14 mouse cellular contexts compared by ENCODE assay signal in genomic region chr2:150623957-150624356, GRCm38 (mm10). TPM values are rescaled to one million over a fixed set of nuclear protein-coding genes. Genes with fewer than 3 reads are reported as not detected.
"Had no signal": no experiment of that assay in that cellular context is flagged by ENCODE, and none has a peak within 500 bp of the region (broad histone marks: within the 10 kb centered on the region; RNA-seq: fewer than 3 reads in every experiment).

No protein-coding gene starts in this region.

- H3K36me3 ChIP-seq: midbrain, embryonic 15.5 days had no signal

- H3K27me3 ChIP-seq: liver, embryonic 12.5 days; midbrain, embryonic 13.5 days; midbrain, embryonic 15.5 days; neural tube, embryonic 12.5 days had no signal

- ATAC-seq: liver, embryonic 12.5 days; midbrain, embryonic 13.5 days; midbrain, embryonic 15.5 days had no signal

- DNase-seq: lung, embryonic 14.5 days; right cerebral cortex, postnatal 14 days; thymus, adult 18-20 months; thymus, postnatal 14 days; thymus, postnatal 36 days had no signal

- H3K9ac ChIP-seq: liver, embryonic 12.5 days; liver, embryonic 14.5 days; lung, embryonic 14.5 days; midbrain, embryonic 13.5 days; midbrain, embryonic 15.5 days; neural tube, embryonic 12.5 days had no signal

- H3K4me3 ChIP-seq: liver, embryonic 12.5 days; megakaryocyte, embryonic 14.5 days; midbrain, embryonic 13.5 days; midbrain, embryonic 15.5 days; neural tube, embryonic 12.5 days had no signal

- H3K9me3 ChIP-seq: liver, embryonic 12.5 days; megakaryocyte, embryonic 14.5 days; midbrain, embryonic 13.5 days; midbrain, embryonic 15.5 days; neural tube, embryonic 12.5 days had no signal

- H3K4me1 ChIP-seq: liver, embryonic 12.5 days; midbrain, embryonic 13.5 days; midbrain, embryonic 15.5 days; neural tube, embryonic 12.5 days had no signal

- H3K4me2 ChIP-seq: liver, embryonic 12.5 days; lung, embryonic 14.5 days; midbrain, embryonic 11.5 days; midbrain, embryonic 13.5 days; midbrain, embryonic 15.5 days; neural tube, embryonic 12.5 days had no signal

- H3K27ac ChIP-seq: liver, embryonic 12.5 days; liver, embryonic 14.5 days; macrophage; midbrain, embryonic 13.5 days; midbrain, embryonic 15.5 days; neural tube, embryonic 12.5 days had no signal

RNA-seq across cellular contexts. Expression of gene Cst7, which starts 53.7 kb away (rescaled TPM):
- polyA plus RNA-seq: neural tube, embryonic 14.5 days had no signal
